Mouse (Mus musculus): Measurements from ENCODE around the gene Dag1.

DNA sequence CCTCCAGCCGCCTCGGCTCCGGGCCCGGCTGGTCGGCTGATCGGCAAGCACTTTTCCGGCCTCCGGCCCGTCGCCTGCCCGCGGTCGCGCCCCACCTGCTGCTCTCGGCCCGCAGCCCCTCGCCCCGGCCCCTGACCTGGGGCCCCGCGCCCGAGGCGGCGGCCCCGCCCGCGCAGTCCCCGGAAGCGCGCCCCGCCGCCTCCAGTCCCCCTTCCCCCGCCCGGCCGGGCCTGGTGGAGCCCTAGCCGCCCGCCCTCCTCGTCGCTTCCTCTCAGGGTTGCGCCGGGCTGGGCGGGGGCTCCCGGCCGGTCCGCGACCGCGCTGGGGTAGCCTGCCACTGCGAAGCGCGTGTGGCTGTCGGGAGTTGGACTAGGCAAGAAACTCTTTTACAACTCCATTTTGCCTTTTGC lies 42.8 kb upstream of the Dag1 start:
- TF ChIP-seq POLR2A (IDR thresholded peaks at IDR 0.05; ENCODE audit: low read depth, low read length) (peak; percentile 43; the same call in 1 of the 2 replicates), CTCF (IDR thresholded peaks at IDR 0.05; ENCODE audit: borderline replicate concordance, insufficient read depth, low read length) (no peak)
